Mouse (Mus musculus): ENCODE results near the gene Lamtor2. TPM values are rescaled to one million over a fixed set of nuclear protein-coding genes. Genes with fewer than 3 reads are reported as not detected.

Gene Lamtor2
- total RNA-seq, 2 experiments from 2014 or later, result 117 to 126 TPM

GRCm38 (mm10) chr3:88543651-88544410 lies 9.0 kb downstream of the Lamtor2 start:
- DNase-seq (ENCODE audit: low spot score in 2 of 2), result no peak

- DNase-seq (ENCODE audit: low spot score in 2 of 2), result no peak
Observed at GRCm38 (mm10) chr3:88543174-88543573, 9.7 kb downstream of the Lamtor2 start.

- no peak for DNase-seq (ENCODE audit: low spot score in 2 of 2)
Observed at GRCm38 (mm10) chr3:88542486-88542885, 10.4 kb downstream of the Lamtor2 start.

GRCm38 (mm10) chr3:88541622-88542401 lies 11.1 kb downstream of the Lamtor2 start:
- DNase-seq (ENCODE audit: low spot score in 2 of 2), result no peak

- no peak for DNase-seq (ENCODE audit: low spot score in 2 of 2)
Observed at GRCm38 (mm10) chr3:88540085-88540484, 12.8 kb downstream of the Lamtor2 start.

- no peak for DNase-seq (ENCODE audit: low spot score in 2 of 2)
Observed at GRCm38 (mm10) chr3:88539397-88539796, 13.5 kb downstream of the Lamtor2 start.

- no peak for DNase-seq (ENCODE audit: low spot score in 2 of 2)
Observed at GRCm38 (mm10) chr3:88538271-88539145, 14.4 kb downstream of the Lamtor2 start.

GRCm38 (mm10) chr3:88537146-88537545 lies 15.7 kb downstream of the Lamtor2 start:
- no peak for DNase-seq (ENCODE audit: low spot score in 2 of 2)

GRCm38 (mm10) chr3:88536103-88536930 lies 16.6 kb downstream of the Lamtor2 start:
- DNase-seq (ENCODE audit: low spot score in 2 of 2), result peak; percentile 52 to 74

- DNase-seq (ENCODE audit: low spot score in 2 of 2), result no peak
Observed at GRCm38 (mm10) chr3:88535527-88535926, 17.3 kb downstream of the Lamtor2 start.

- no peak for DNase-seq (ENCODE audit: low spot score in 2 of 2)
Observed at GRCm38 (mm10) chr3:88535005-88535404, 17.9 kb downstream of the Lamtor2 start.

GRCm38 (mm10) chr3:88533706-88534105 lies 19.2 kb downstream of the Lamtor2 start:
- no peak for DNase-seq (ENCODE audit: low spot score in 2 of 2)

- DNase-seq (ENCODE audit: low spot score in 2 of 2), result peak; percentile 42 to 55
Observed at GRCm38 (mm10) chr3:88532689-88533511, 20.0 kb downstream of the Lamtor2 start.

- DNase-seq (ENCODE audit: low spot score in 2 of 2), result no peak
Observed at GRCm38 (mm10) chr3:88532299-88532674, 20.6 kb downstream of the Lamtor2 start, which contains the start of gene Mex3a. Gene Mex3a (plus strand): TSS chr3:88532395.

- DNase-seq (ENCODE audit: low spot score in 2 of 2), result peak; percentile 89 to 91
Observed at GRCm38 (mm10) chr3:88531348-88532298, 21.3 kb downstream of the Lamtor2 start.

GRCm38 (mm10) chr3:88530082-88530864 lies 22.6 kb downstream of the Lamtor2 start:
- DNase-seq (ENCODE audit: low spot score in 2 of 2), result no peak

GRCm38 (mm10) chr3:88529204-88530000 lies 23.5 kb downstream of the Lamtor2 start:
- no peak for DNase-seq (ENCODE audit: low spot score in 2 of 2)

All from layer of hippocampus, postnatal 10 days (tissue).